Mouse (Mus musculus): Measurements from ENCODE around the gene Aox2.
"Not testable (repeated sequence)": the region's sequence is repeated elsewhere in the genome, so short reads cannot be mapped to it uniquely, and the experiment has no call there.

The Aox2 gene

GRCm38 (mm10) chr1:58346159-58346558 is 68.0 kb downstream of the Aox2 start:
- no peak for DNase-seq (ENCODE audit: low read depth)

- DNase-seq (ENCODE audit: low read depth): no peak
Observed at GRCm38 (mm10) chr1:58348712-58349111, 70.6 kb downstream of the Aox2 start.

- peak; percentile 57 for DNase-seq (ENCODE audit: low read depth)
Observed at GRCm38 (mm10) chr1:58353238-58353893, 75.2 kb downstream of the Aox2 start.

- peak; percentile 95 for DNase-seq (ENCODE audit: low read depth)
Observed at GRCm38 (mm10) chr1:58358958-58359901, 81.1 kb downstream of the Aox2 start.

- DNase-seq (ENCODE audit: low read depth): no peak
Observed at GRCm38 (mm10) chr1:58362296-58362695, 84.2 kb downstream of the Aox2 start.

GRCm38 (mm10) chr1:58364551-58364950 is 86.4 kb downstream of the Aox2 start:
- DNase-seq (ENCODE audit: low read depth): no peak

- no peak for DNase-seq (ENCODE audit: low read depth)
Observed at GRCm38 (mm10) chr1:58365829-58366228, 87.7 kb downstream of the Aox2 start.

GRCm38 (mm10) chr1:58366737-58367471 is 88.8 kb downstream of the Aox2 start:
- peak; percentile 72 for DNase-seq (ENCODE audit: low read depth)

GRCm38 (mm10) chr1:58369716-58370115 is 91.6 kb downstream of the Aox2 start:
- DNase-seq (ENCODE audit: low read depth): no peak

- not testable (repeated sequence) for DNase-seq (ENCODE audit: low read depth)
Observed at GRCm38 (mm10) chr1:58374266-58374665, 96.1 kb downstream of the Aox2 start.

GRCm38 (mm10) chr1:58375574-58376147 is 97.5 kb downstream of the Aox2 start:
- no peak for DNase-seq (ENCODE audit: low read depth)

- no peak for DNase-seq (ENCODE audit: low read depth)
Observed at GRCm38 (mm10) chr1:58382586-58383281, 104.6 kb downstream of the Aox2 start.

- no peak for DNase-seq (ENCODE audit: low read depth)
Observed at GRCm38 (mm10) chr1:58391421-58392267, 113.5 kb downstream of the Aox2 start.

GRCm38 (mm10) chr1:58392268-58392651 is 114.1 kb downstream of the Aox2 start:
- DNase-seq (ENCODE audit: low read depth): no peak

- DNase-seq (ENCODE audit: low read depth): peak; percentile 79
Observed at GRCm38 (mm10) chr1:58392652-58393283, 114.6 kb downstream of the Aox2 start, which contains the start of gene Bzw1. Gene Bzw1 (plus strand): TSS chr1:58392898.

- no peak for DNase-seq (ENCODE audit: low read depth)
Observed at GRCm38 (mm10) chr1:58393284-58394195, 115.4 kb downstream of the Aox2 start.

GRCm38 (mm10) chr1:58395341-58395740 is 117.2 kb downstream of the Aox2 start:
- no peak for DNase-seq (ENCODE audit: low read depth)

GRCm38 (mm10) chr1:58396179-58396578 is 118.1 kb downstream of the Aox2 start:
- no peak for DNase-seq (ENCODE audit: low read depth)

GRCm38 (mm10) chr1:58397731-58398130 is 119.6 kb downstream of the Aox2 start:
- no peak for DNase-seq (ENCODE audit: low read depth)

Measured in fibroblast of lung, adult 2 months (primary cell).